ENCODE assay signal across 8 mouse cellular contexts in the genomic region with DNA sequence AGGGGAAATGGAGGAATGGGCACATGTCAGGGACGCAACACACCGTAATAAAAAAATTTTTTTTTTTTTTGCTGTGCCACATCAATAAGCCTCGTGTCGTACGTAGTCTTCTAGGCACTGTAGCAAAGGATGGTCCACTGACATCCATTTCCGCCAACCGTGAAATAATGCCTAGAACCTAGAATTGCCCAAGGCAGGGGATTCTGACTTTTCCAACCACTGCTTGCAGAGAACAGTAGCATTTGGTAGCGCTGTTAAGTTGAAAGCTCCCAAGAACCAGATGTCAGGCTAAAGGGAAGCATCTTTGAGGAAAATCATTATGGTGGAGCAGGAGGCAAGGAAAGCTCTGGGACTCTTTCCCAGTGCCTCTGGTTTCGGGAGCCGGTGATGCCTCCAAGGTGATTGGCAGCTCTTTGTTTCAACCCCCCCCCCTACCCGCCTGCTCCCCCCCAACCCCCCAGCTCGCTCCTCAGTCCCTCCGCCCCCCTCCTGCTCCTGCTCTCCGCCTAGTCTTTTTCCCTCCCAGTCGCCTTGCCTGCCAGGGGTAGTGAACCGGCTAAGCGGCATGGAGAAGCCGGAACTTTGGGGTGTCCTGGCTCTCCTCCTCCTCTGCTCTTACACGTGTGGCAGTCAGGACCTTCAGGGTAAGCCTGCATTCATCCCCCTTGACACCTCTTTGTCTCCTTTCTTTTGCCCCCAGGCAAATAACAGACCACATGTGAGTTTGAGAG. TPM values are rescaled to one million over a fixed set of nuclear protein-coding genes. Genes with fewer than 3 reads are reported as not detected.
DNase-seq lines count a peak whose midpoint lies in the region; ATAC-seq lines count a peak whose summit lies in the region.

A gene (plus strand): TSS at position 500 of the 731 bp plus-strand sequence.

- H3K4me2 ChIP-seq in forebrain, embryonic 14.5 days (ENCODE audit: low read length): peak within 1 kb of the TSS; percentile 71
- peak within 1 kb of the TSS; percentile 98 for H3K4me2 ChIP-seq in liver, embryonic 15.5 days

- H3K4me1 ChIP-seq in forebrain, embryonic 14.5 days (ENCODE audit: control insufficient read depth, insufficient read depth, low read length): peaks cover 25% of the 10 kb centered on the region
- peaks cover 37% of the 10 kb centered on the region for H3K4me1 ChIP-seq in liver, embryonic 15.5 days (replicated peaks)

- 1% methylated on average over 19 of the region's 19 CpGs for WGBS in forebrain, embryonic 14.5 days
- 3% methylated on average over 19 of the region's 19 CpGs for WGBS in liver, embryonic 15.5 days (ENCODE audit: insufficient replicate concordance)

- ATAC-seq in forebrain, embryonic 14.5 days: peak; percentile 16
- ATAC-seq in inflammation-experienced regulatory T-cells, adult 6 months: peak; percentile 51
- ATAC-seq in liver, embryonic 15.5 days (ENCODE audit: insufficient read depth): no peak

- peak within 1 kb of the TSS; percentile 98 for H3K27ac ChIP-seq in forebrain, embryonic 14.5 days (ENCODE audit: low read depth, low read length)
- peak within 1 kb of the TSS; percentile 71 for H3K27ac ChIP-seq in liver, embryonic 15.5 days (replicated peaks)

- peak; percentile 95 for DNase-seq in heart, adult 11 months
- no peak for DNase-seq in heart, adult 8-10 months (ENCODE audit: low spot score)
- DNase-seq in ES-CJ7 (ENCODE audit: low read depth, low spot score): peak; percentile 31
- DNase-seq in forebrain, embryonic 14.5 days (ENCODE audit: low spot score): peak; percentile 80
- DNase-seq in testis, postnatal 10 days (ENCODE audit: low spot score): peak; percentile 66
- no peak for DNase-seq in cerebellum, adult 9-10 months

- H3K9me3 ChIP-seq in forebrain, embryonic 14.5 days (replicated peaks; ENCODE audit: control insufficient read depth, low read length): no peaks in the 10 kb centered on the region
- no peaks in the 10 kb centered on the region for H3K9me3 ChIP-seq in liver, embryonic 15.5 days (replicated peaks)

- H3K9ac ChIP-seq in forebrain, embryonic 14.5 days (ENCODE audit: low read length): peak within 1 kb of the TSS; percentile 77
- H3K9ac ChIP-seq in liver, embryonic 15.5 days: peak within 1 kb of the TSS; percentile 73

- H3K36me3 ChIP-seq in forebrain, embryonic 14.5 days (ENCODE audit: control insufficient read depth, insufficient read depth, low read length): peaks cover 16% of the 10 kb centered on the region
- H3K36me3 ChIP-seq in liver, embryonic 15.5 days (replicated peaks): peaks cover 15% of the 10 kb centered on the region

- H3K4me3 ChIP-seq in forebrain, embryonic 14.5 days (ENCODE audit: low read depth, low read length): peak within 1 kb of the TSS; percentile 81
- peak within 1 kb of the TSS; percentile 88 for H3K4me3 ChIP-seq in liver, embryonic 15.5 days (replicated peaks)

- no peaks in the 10 kb centered on the region for H3K27me3 ChIP-seq in forebrain, embryonic 14.5 days (replicated peaks; ENCODE audit: control insufficient read depth, insufficient read depth, low read length)
- H3K27me3 ChIP-seq in liver, embryonic 15.5 days: peaks cover 34% of the 10 kb centered on the region

RNA-seq across cellular contexts. Expression of the gene that starts here (rescaled TPM):
- 1 to 10 TPM; 3.2 to 9.8 (median 4.0) TPM for total RNA-seq in heart, adult 8-10 months (2022)
- 49.9 and 57.2 TPM in 2 replicates for polyA plus RNA-seq in forebrain, embryonic 14.5 days (2014; fragmentation: Nextera tagmentation; extraction: Ambion mirVana)
- 1 to 10 TPM in 2 of 3 experiments, under 1 TPM in 1; 0.48 to 3.3 (median 2.7) TPM for polyA plus RNA-seq in inflammation-experienced regulatory T-cells, adult 6 months (2017; shearing (Covaris generic))
- polyA plus RNA-seq in liver, embryonic 15.5 days (2015; fragmentation: Nextera tagmentation; extraction: Ambion mirVana): 1.5 and 2.1 TPM in 2 replicates

Comparison
In these comparisons a context has a peak if more than half of its experiments do, and no peak if none do; other contexts are left out.
1. RNA of the gene that starts here (polyA plus RNA-seq): 49.9 to 57.2 TPM in forebrain, embryonic 14.5 days; 0.48 to 3.3 TPM in inflammation-experienced regulatory T-cells, adult 6 months and 1.5 to 2.1 TPM in liver, embryonic 15.5 days; every median in the first group is over 10 times any median in the second.
2. DNase-seq: peak in heart, adult 11 months (single experiment), ES-CJ7 (single experiment), forebrain, embryonic 14.5 days (single experiment) and testis, postnatal 10 days (single experiment); none in heart, adult 8-10 months (single experiment) and cerebellum, adult 9-10 months (single experiment).